Mouse (Mus musculus): ENCODE measurements around the gene Sult1b1. TPM values are rescaled to one million over a fixed set of nuclear protein-coding genes. Genes with fewer than 3 reads are reported as not detected.
"Not testable (repeated sequence)": the region's sequence is repeated elsewhere in the genome, so short reads cannot be mapped to it uniquely, and the experiment has no call there.

The Sult1b1 gene
- polyA plus RNA-seq, 1 experiment from 2014 or later: 279 TPM

GRCm38 (mm10) chr5:87505776-87506458, 32.1 kb downstream of the Sult1b1 start:
- Histone ChIP-seq H3K27ac (ENCODE audit: low read depth, low read length) (no peak overlapping the region), H3K4me2 (replicated peaks; ENCODE audit: low read depth) (no peak overlapping the region), H3K36me3 (ENCODE audit: control insufficient read depth, insufficient read depth) (no peaks in the 10 kb centered on the region), H3K27me3 (replicated peaks; ENCODE audit: control insufficient read depth, insufficient read depth, low read length) (no peaks in the 10 kb centered on the region), H3K9ac (ENCODE audit: low read depth, low read length) (no peak overlapping the region), H3K4me1 (replicated peaks; ENCODE audit: control insufficient read depth, insufficient read depth, low read length) (no peaks in the 10 kb centered on the region), H3K9me3 (ENCODE audit: control insufficient read depth) (no peaks in the 10 kb centered on the region), H3K4me3 (ENCODE audit: low read depth, low read length) (no peak overlapping the region)
- 65% methylated on average over 4 of the region's 4 CpGs for WGBS
- TF ChIP-seq CTCF (IDR thresholded peaks at IDR 0.05; ENCODE audit: low read depth): no peak
- ATAC-seq: no peak

- no peaks in the 10 kb centered on the region for H3K4me1 ChIP-seq (replicated peaks; ENCODE audit: control insufficient read depth, insufficient read depth, low read length)
- no peaks in the 10 kb centered on the region for H3K36me3 ChIP-seq (ENCODE audit: control insufficient read depth, insufficient read depth)
- ATAC-seq: no peak
- H3K27me3 ChIP-seq (replicated peaks; ENCODE audit: control insufficient read depth, insufficient read depth, low read length): no peaks in the 10 kb centered on the region
- no peak overlapping the region for H3K27ac ChIP-seq (ENCODE audit: low read depth, low read length)
- H3K9me3 ChIP-seq (ENCODE audit: control insufficient read depth): no peaks in the 10 kb centered on the region
- TF ChIP-seq CTCF (IDR thresholded peaks at IDR 0.05; ENCODE audit: low read depth): no peak
- H3K4me2 ChIP-seq (replicated peaks; ENCODE audit: low read depth): no peak overlapping the region
- no peak overlapping the region for H3K9ac ChIP-seq (ENCODE audit: low read depth, low read length)
- 77% methylated on average over 1 of the region's 1 CpGs for WGBS
- H3K4me3 ChIP-seq (ENCODE audit: low read depth, low read length): no peak overlapping the region
Observed at GRCm38 (mm10) chr5:87502687-87503086, 35.3 kb downstream of the Sult1b1 start.

- no peak for TF ChIP-seq CTCF (IDR thresholded peaks at IDR 0.05; ENCODE audit: low read depth)
- no peak for ATAC-seq
- no peaks in the 10 kb centered on the region for H3K4me1 ChIP-seq (replicated peaks; ENCODE audit: control insufficient read depth, insufficient read depth, low read length)
Observed at GRCm38 (mm10) chr5:87499341-87499740, 38.7 kb downstream of the Sult1b1 start.

GRCm38 (mm10) chr5:87498936-87499335, 39.1 kb downstream of the Sult1b1 start:
- no peak for ATAC-seq
- Histone ChIP-seq H3K4me2 (replicated peaks; ENCODE audit: low read depth) (no peak overlapping the region), H3K9ac (ENCODE audit: low read depth, low read length) (no peak overlapping the region), H3K9me3 (ENCODE audit: control insufficient read depth) (no peaks in the 10 kb centered on the region), H3K27ac (ENCODE audit: low read depth, low read length) (no peak overlapping the region), H3K36me3 (ENCODE audit: control insufficient read depth, insufficient read depth) (no peaks in the 10 kb centered on the region), H3K4me1 (replicated peaks; ENCODE audit: control insufficient read depth, insufficient read depth, low read length) (no peaks in the 10 kb centered on the region), H3K27me3 (replicated peaks; ENCODE audit: control insufficient read depth, insufficient read depth, low read length) (no peaks in the 10 kb centered on the region), H3K4me3 (ENCODE audit: low read depth, low read length) (no peak overlapping the region)
- no peak for TF ChIP-seq CTCF (IDR thresholded peaks at IDR 0.05; ENCODE audit: low read depth)

More at GRCm38 (mm10) chr5:87499341-87499740, 38.7 kb downstream of the Sult1b1 start:
- Histone ChIP-seq H3K27ac (ENCODE audit: low read depth, low read length) (no peak overlapping the region), H3K36me3 (ENCODE audit: control insufficient read depth, insufficient read depth) (no peaks in the 10 kb centered on the region), H3K4me3 (ENCODE audit: low read depth, low read length) (no peak overlapping the region), H3K27me3 (replicated peaks; ENCODE audit: control insufficient read depth, insufficient read depth, low read length) (no peaks in the 10 kb centered on the region), H3K4me2 (replicated peaks; ENCODE audit: low read depth) (no peak overlapping the region), H3K9me3 (ENCODE audit: control insufficient read depth) (no peaks in the 10 kb centered on the region), H3K9ac (ENCODE audit: low read depth, low read length) (no peak overlapping the region)

GRCm38 (mm10) chr5:87490771-87491170, 47.2 kb downstream of the Sult1b1 start, which contains the start of gene Ugt2a1:
Gene Ugt2a1 (minus strand): TSS chr5:87490871.
- H3K9me3 ChIP-seq (ENCODE audit: control insufficient read depth): no peaks in the 10 kb centered on the region
- ATAC-seq: no peak
- H3K27ac ChIP-seq (ENCODE audit: low read depth, low read length): no peak within 1 kb of the TSS
- no peaks in the 10 kb centered on the region for H3K36me3 ChIP-seq (ENCODE audit: control insufficient read depth, insufficient read depth)
- WGBS: 90% methylated on average over 1 of the region's 1 CpGs
- no peaks in the 10 kb centered on the region for H3K4me1 ChIP-seq (replicated peaks; ENCODE audit: control insufficient read depth, insufficient read depth, low read length)
- H3K4me3 ChIP-seq (ENCODE audit: low read depth, low read length): no peak within 1 kb of the TSS
- no peak within 1 kb of the TSS for H3K9ac ChIP-seq (ENCODE audit: low read depth, low read length)
- H3K4me2 ChIP-seq (replicated peaks; ENCODE audit: low read depth): no peak within 1 kb of the TSS
- TF ChIP-seq CTCF (IDR thresholded peaks at IDR 0.05; ENCODE audit: low read depth): no peak
- H3K27me3 ChIP-seq (replicated peaks; ENCODE audit: control insufficient read depth, insufficient read depth, low read length): no peaks in the 10 kb centered on the region

GRCm38 (mm10) chr5:87486706-87487105, 51.3 kb downstream of the Sult1b1 start, which contains the start of gene Gm43638:
Gene Gm43638 (minus strand): TSS chr5:87486806.
- not testable (repeated sequence) for H3K4me3 ChIP-seq (ENCODE audit: low read depth, low read length); H3K27me3 ChIP-seq (replicated peaks; ENCODE audit: control insufficient read depth, insufficient read depth, low read length); ATAC-seq; H3K9ac ChIP-seq (ENCODE audit: low read depth, low read length); H3K4me1 ChIP-seq (replicated peaks; ENCODE audit: control insufficient read depth, insufficient read depth, low read length); H3K9me3 ChIP-seq (ENCODE audit: control insufficient read depth); H3K4me2 ChIP-seq (replicated peaks; ENCODE audit: low read depth); H3K36me3 ChIP-seq (ENCODE audit: control insufficient read depth, insufficient read depth); H3K27ac ChIP-seq (ENCODE audit: low read depth, low read length)
- 73% methylated on average over 1 of the region's 1 CpGs for WGBS

Measured in intestine, postnatal 0 days (tissue).